Mouse (Mus musculus) heart, embryonic 11.5 days (tissue): ENCODE results near the gene Lin28a. TPM values are rescaled to one million over a fixed set of nuclear protein-coding genes. Genes with fewer than 3 reads are reported as not detected.

Experiments
- ATAC-seq: fragments of 200-750 bp; cut with Nextera tagmentation; replicated peaks from 2 replicates; pipeline ENCODE4 v1.8.0; 2017; ENCODE audit warnings: moderate library complexity; ENCODE audit not compliant: insufficient number of reproducible peaks, low FRiP score, low TSS enrichment
- H3K27ac ChIP-seq: fragments of 300-500 bp; sonication (generic); 2 replicates; pipeline ENCODE4 v1.5.1; 2014; ENCODE audit warnings: mild to moderate bottlenecking, low read depth, low read length
- H3K27me3 ChIP-seq: fragments of 300-500 bp; sonication (generic); 2 replicates; pipeline ENCODE4 v1.6.1; 2014; ENCODE audit warnings: mild to moderate bottlenecking, low read length, mixed read lengths; ENCODE audit not compliant: control insufficient read depth, insufficient read depth
- H3K36me3 ChIP-seq: fragments of 300-500 bp; sonication (generic); 2 replicates; pipeline ENCODE4 v1.6.1; 2014; ENCODE audit warnings: mild to moderate bottlenecking, low read length, moderate library complexity, mixed read lengths; ENCODE audit not compliant: control insufficient read depth, insufficient read depth
- H3K4me1 ChIP-seq: fragments of 300-500 bp; sonication (generic); 2 replicates; pipeline ENCODE4 v1.6.1; 2014; ENCODE audit warnings: low read length; ENCODE audit not compliant: control insufficient read depth, insufficient read depth
- H3K4me2 ChIP-seq: fragments of 300-500 bp; sonication (generic); 2 replicates; pipeline ENCODE4 v1.6.1; 2014; ENCODE audit warnings: mild to moderate bottlenecking, moderate library complexity
- H3K4me3 ChIP-seq: fragments of 300-500 bp; sonication (generic); 2 replicates; pipeline ENCODE4 v1.5.1; 2014; ENCODE audit warnings: low read depth, low read length
- H3K9ac ChIP-seq: fragments of 300-500 bp; sonication (generic); 2 replicates; pipeline ENCODE4 v1.6.1; 2014; ENCODE audit warnings: mild to moderate bottlenecking, low read depth, low read length, moderate library complexity
- H3K9me3 ChIP-seq: fragments of 300-500 bp; sonication (generic); replicated peaks from 2 replicates; pipeline ENCODE4 v1.6.1; 2016; ENCODE audit warnings: low read length; ENCODE audit not compliant: control insufficient read depth
- WGBS: fragments of 180-500 bp; shearing (Covaris S2); extraction: QIAGEN DNeasy Blood & Tissue Kit; methylation state at CpG from one replicate; pipeline ENCODE4 v1.1.7; 2014; ENCODE audit not compliant: insufficient replicate concordance; 5-methylcytosine and 5-hydroxymethylcytosine counted together
- polyA plus RNA-seq: library from polyadenylated mRNA; unstranded; fragments of >200 nt; fragmentation: Nextera tagmentation; extraction: Ambion mirVana; gene quantifications from 2 replicates; pipeline ENCODE4 v1.2.1, GENCODE M21; 2014

Gene Lin28a
- polyA plus RNA-seq, 1 experiment from 2014 or later, result 0.30 TPM

- H3K9ac ChIP-seq, result no peak overlapping the region
- no peak for ATAC-seq
- 94% methylated on average over 10 of the region's 10 CpGs for WGBS
Measured at GRCm38 (mm10) chr4:133978021-133978711, 40.5 kb downstream of the Lin28a start.

DNA sequence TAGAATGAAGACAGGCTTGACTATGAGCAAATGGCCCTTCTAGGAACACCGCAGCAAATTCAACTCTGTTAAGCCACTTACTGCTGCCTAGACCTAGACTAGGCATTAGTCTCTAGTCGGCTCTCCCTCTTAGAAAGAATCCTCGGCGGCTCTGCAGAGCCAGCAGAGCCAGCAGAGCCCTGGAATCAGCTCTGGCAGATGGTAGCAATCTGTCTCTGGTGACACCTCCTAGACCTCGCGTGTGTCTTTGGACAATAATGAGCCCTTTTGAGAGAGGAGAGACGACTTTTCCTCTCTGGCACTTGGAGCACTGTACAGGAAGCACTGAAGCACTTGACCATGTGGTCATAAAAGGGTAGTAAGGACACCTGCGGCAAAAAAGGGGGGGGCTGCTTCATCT, 46.9 kb downstream of the Lin28a start:
- Histone ChIP-seq H3K9me3 (no peaks in the 10 kb centered on the region), H3K4me3 (no peak overlapping the region), H3K4me2 (no peak overlapping the region), H3K36me3 (peaks cover 6% of the 10 kb centered on the region; the same call in 1 of the 2 replicates), H3K27me3 (no peaks in the 10 kb centered on the region), H3K9ac (no peak overlapping the region), H3K27ac (no peak overlapping the region), H3K4me1 (peaks cover 6% of the 10 kb centered on the region; the same call in 1 of the 2 replicates)
- ATAC-seq, result no peak
- WGBS, result 71% methylated on average over 8 of the region's 8 CpGs

More at GRCm38 (mm10) chr4:133978021-133978711, 40.5 kb downstream of the Lin28a start:
- Histone ChIP-seq H3K4me3 (no peak overlapping the region), H3K9me3 (no peaks in the 10 kb centered on the region), H3K36me3 (peaks cover 9% of the 10 kb centered on the region), H3K27ac (no peak overlapping the region), H3K4me2 (no peak overlapping the region), H3K4me1 (peaks cover 9% of the 10 kb centered on the region), H3K27me3 (no peaks in the 10 kb centered on the region)

DNA sequence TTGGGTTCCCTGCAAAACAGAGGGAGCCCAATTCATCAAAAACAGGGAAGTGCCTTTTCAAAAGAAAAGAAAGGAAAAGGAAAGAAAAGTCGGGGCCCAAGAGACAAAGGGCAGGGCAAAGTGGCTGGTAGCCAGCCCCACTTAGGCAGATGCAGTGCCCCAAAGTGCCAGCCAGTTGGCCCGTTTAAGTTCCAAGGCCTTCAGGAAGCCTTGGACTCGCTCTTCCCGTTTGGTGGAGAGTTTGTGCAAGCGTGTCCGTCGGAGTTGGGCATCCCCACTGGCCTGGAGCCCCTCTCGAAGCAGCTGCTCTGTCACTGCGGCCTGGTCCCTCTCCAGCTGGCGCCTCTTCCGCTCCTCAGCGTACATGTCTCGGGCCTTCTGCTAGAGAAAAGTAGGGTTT, 47.8 kb downstream of the Lin28a start:
- no peak for ATAC-seq
- Histone ChIP-seq H3K36me3 (peaks cover under 1% of the 10 kb centered on the region; the same call in 1 of the 2 replicates), H3K27ac (no peak overlapping the region), H3K4me2 (no peak overlapping the region), H3K9ac (no peak overlapping the region), H3K9me3 (no peaks in the 10 kb centered on the region), H3K4me3 (no peak overlapping the region), H3K4me1 (peaks cover 12% of the 10 kb centered on the region), H3K27me3 (no peaks in the 10 kb centered on the region)
- 83% methylated on average over 13 of the region's 13 CpGs for WGBS

GRCm38 (mm10) chr4:133970196-133970595, 48.4 kb downstream of the Lin28a start:
- H3K9me3 ChIP-seq, result no peaks in the 10 kb centered on the region

DNA sequence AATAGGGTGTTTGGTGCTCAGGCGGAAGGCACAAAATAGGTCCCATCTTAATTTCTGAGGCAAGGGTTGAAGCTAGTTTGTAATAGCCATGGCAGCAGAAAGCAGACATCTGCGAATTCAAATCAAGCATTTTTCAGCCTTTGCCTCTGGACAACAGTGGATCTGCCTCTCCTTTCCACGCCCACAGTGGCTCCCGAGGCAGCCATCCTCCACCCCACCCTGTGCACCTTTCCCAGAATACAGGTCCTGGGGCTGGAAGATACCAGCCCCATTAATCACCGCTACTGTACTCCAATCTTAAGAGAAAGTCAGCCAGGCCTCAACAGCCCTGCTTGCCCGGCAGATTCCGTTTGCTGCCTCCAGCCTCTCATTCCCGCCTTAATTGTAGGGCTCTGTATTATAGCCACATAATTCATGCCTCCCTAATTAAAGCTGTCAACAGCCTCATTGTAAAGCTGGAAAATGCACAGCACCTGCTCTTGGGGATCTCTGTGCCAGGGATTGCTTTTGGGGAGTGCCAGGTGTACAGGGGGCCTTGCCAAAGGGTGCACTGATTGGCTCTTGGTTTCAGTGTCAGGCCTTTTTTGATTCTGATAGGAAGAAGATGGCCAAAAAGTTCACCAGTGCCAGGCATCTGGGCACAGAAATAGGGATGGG, 49.4 kb downstream of the Lin28a start:
- H3K4me1 ChIP-seq, result peaks cover 16% of the 10 kb centered on the region
- no peak overlapping the region for H3K27ac ChIP-seq
- H3K4me3 ChIP-seq, result no peak overlapping the region
- no peak for ATAC-seq
- peak overlapping the region; percentile 96; the same call in 1 of the 2 replicates for H3K4me2 ChIP-seq
- no peaks in the 10 kb centered on the region for H3K27me3 ChIP-seq
- no peaks in the 10 kb centered on the region for H3K9me3 ChIP-seq
- 64% methylated on average over 8 of the region's 8 CpGs for WGBS
- no peak overlapping the region for H3K9ac ChIP-seq
- H3K36me3 ChIP-seq, result peaks cover 8% of the 10 kb centered on the region

More at GRCm38 (mm10) chr4:133970196-133970595, 48.4 kb downstream of the Lin28a start:
- H3K27me3 ChIP-seq, result no peaks in the 10 kb centered on the region
- H3K4me2 ChIP-seq, result no peak overlapping the region
- peaks cover 5% of the 10 kb centered on the region for H3K36me3 ChIP-seq
- 41% methylated on average over 4 of the region's 4 CpGs for WGBS
- H3K27ac ChIP-seq, result no peak overlapping the region
- H3K4me3 ChIP-seq, result no peak overlapping the region
- H3K9ac ChIP-seq, result no peak overlapping the region
- ATAC-seq, result no peak
- H3K4me1 ChIP-seq, result peaks cover 16% of the 10 kb centered on the region

DNA sequence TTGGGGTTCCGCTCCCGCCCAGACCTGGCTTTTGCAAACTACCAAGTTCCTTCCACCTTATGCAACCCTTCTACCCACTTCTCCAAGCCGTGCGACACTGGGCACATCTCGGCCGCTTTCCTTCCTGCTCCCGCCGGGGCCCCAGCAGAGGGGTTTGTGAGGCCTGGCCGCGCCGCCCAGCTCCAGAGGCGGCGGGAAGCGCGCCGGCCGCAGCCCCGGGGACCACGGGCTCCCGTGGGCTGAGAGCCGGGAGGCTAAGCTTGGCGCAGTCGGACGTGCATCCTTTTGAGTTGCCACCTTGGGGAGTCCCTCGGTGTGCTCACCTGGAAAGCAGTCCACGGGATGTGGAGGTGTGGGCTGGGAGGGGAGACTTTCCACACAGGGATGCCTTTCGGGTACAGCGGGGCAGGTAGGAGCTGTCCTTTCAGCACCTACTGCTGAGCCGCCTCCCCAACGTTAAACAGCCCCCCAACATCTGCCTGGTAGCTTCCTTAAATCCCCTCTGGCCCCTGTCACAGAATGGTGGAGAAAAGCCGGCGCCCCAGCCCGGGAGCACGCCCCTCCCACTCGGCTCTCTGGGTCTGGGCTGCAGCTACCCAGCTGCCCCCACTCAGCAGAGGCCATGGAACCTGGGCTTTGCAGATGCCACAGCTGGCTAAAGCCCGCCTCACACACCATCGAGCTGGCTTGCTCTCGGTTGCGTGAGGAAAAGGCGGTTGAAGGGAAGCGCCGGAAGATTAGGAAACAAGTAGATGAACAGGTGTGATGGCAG, 50.3 kb downstream of the Lin28a start, which contains the start of gene Hmgn2:
TSS of gene Hmgn2 (minus strand) at position 501 of the 772 bp plus-strand sequence.
- under 1% methylated on average over 40 of the region's 42 CpGs for WGBS
- Histone ChIP-seq H3K4me2 (peak within 1 kb of the TSS; percentile 96), H3K9me3 (no peaks in the 10 kb centered on the region), H3K4me3 (peak within 1 kb of the TSS; percentile 83), H3K4me1 (peaks cover 16% of the 10 kb centered on the region), H3K36me3 (peaks cover 15% of the 10 kb centered on the region), H3K9ac (peak within 1 kb of the TSS; percentile 98), H3K27me3 (no peaks in the 10 kb centered on the region), H3K27ac (peak within 1 kb of the TSS; percentile 100)
- ATAC-seq, result peak; percentile 55

DNA sequence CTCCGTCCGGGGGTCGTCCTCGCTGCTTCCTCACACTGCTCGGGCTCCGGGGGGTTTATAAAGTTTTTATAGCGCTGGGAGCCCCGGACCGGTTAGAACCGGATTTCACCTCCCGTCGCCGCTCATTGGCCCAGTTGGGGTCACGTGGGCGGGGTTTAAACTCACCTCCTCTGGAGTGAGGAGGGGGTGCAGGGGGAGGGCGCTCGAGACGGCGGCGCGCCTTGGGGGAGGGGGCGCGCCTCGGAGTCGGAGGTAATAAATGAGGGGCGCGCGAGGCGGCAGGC, 50.8 kb downstream of the Lin28a start:
- peak; percentile 81 for ATAC-seq
- peak overlapping the region; percentile 83 for H3K4me3 ChIP-seq
- peak overlapping the region; percentile 98 for H3K9ac ChIP-seq
- peak overlapping the region; percentile 100 for H3K27ac ChIP-seq
- H3K36me3 ChIP-seq, result peaks cover 15% of the 10 kb centered on the region
- H3K9me3 ChIP-seq, result no peaks in the 10 kb centered on the region
- under 1% methylated on average over 24 of the region's 29 CpGs for WGBS
- peak overlapping the region; percentile 96 for H3K4me2 ChIP-seq
- H3K4me1 ChIP-seq, result peaks cover 16% of the 10 kb centered on the region
- H3K27me3 ChIP-seq, result no peaks in the 10 kb centered on the region

DNA sequence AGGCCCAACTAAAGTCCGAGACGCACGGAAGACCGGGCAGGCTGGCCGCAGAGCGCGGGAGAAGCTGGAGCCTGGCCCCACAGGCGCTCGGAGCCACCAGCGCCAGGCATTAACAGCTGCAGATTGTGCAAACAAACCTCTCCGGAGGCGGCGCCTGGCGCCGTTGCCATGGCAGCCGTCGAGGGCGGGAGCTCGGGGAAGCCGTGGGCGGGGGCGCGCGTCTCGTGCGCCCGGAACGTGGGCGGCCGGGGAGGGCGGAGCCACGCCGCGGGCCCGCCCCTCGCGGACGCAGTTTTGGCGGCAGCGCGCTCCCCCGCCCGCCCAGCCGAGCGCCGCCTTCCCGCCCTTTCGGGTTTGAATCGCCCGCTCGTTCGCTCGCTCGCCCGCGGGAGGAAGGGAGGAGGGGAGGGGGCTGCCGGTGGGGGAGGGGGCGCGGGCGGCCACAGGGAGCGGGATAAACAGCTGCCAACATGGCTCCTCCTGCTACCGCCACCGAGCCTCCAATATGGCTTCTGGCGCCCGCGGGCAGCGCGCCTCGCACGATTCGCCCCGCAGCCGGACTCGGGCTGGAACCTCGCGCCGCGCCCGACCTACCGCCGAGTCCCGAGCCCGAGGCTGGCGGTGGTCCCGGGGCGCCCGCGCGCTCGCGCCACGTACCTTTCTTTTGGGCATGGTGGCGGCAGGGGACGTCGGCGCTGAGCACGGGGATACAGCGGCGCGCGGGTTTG, 51.3 kb downstream of the Lin28a start:
- Histone ChIP-seq H3K27me3 (no peaks in the 10 kb centered on the region), H3K9ac (peak overlapping the region; percentile 98), H3K27ac (peak overlapping the region; percentile 100), H3K36me3 (peaks cover 15% of the 10 kb centered on the region), H3K4me3 (peak overlapping the region; percentile 83), H3K4me1 (peaks cover 16% of the 10 kb centered on the region), H3K9me3 (no peaks in the 10 kb centered on the region), H3K4me2 (peak overlapping the region; percentile 96)
- peak; percentile 82 for ATAC-seq
- whole genome bisulfite sequencing, result under 1% methylated on average over 85 of the region's 101 CpGs
